ENCODE assay signal across 8 mouse cellular contexts in the genomic region with DNA sequence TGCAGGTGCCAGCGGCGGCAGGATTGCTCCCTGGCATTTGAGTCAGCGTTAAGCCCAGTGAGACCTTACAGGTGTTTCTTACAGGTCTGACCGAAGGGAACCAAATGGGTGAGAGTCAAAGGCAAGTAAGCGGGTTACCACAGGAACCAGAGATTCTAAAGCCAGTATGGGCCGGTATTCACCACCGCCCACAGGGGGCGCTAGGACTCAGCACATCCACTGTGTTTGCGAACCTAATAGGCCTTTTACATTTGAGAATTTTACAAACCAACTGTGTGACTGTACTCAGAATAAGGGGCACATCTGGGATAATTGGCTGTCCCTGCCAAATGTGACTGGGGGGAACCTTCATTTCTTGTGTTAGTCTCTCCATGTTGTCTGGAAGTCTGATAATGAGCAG. TPM values are rescaled to one million over a fixed set of nuclear protein-coding genes. Genes with fewer than 3 reads are reported as not detected.
DNase-seq lines count a peak whose midpoint lies in the region; ATAC-seq and TF ChIP-seq lines count a peak whose summit lies in the region.
"Had no signal": no experiment of that assay in that cellular context is flagged by ENCODE, and none has a peak within 500 bp of the region (broad histone marks: within the 10 kb centered on the region; RNA-seq: fewer than 3 reads in every experiment).

No protein-coding gene starts in this region.

- no peak overlapping the region for H3K4me3 ChIP-seq in kidney, postnatal 0 days (replicated peaks; ENCODE audit: low read depth, low read length)
- H3K4me3 ChIP-seq in embryonic facial prominence, embryonic 14.5 days (ENCODE audit: low read depth, low read length) = no peak overlapping the region
- H3K4me3 ChIP-seq in limb, embryonic 10.5 days = no peak overlapping the region
- H3K4me3 ChIP-seq: neural tube, embryonic 12.5 days had no signal

- 23% methylated on average over 9 of the region's 9 CpGs for WGBS in kidney, postnatal 0 days
- 21% methylated on average over 9 of the region's 9 CpGs for whole genome bisulfite sequencing in embryonic facial prominence, embryonic 14.5 days
- 10% methylated on average over 9 of the region's 9 CpGs for WGBS in limb, embryonic 10.5 days

- peak; percentile 85 for DNase-seq in kidney, postnatal 0 days (ENCODE audit: low spot score)
- DNase-seq in kidney, adult 11 months = no peak
- peak; percentile 80 for DNase-seq in ES-CJ7 (ENCODE audit: low read depth, low spot score)
- DNase-seq in adrenal gland, adult 2 months = peak; percentile 42
- DNase-seq in embryonic facial prominence, embryonic 14.5 days (ENCODE audit: low spot score) = peak; percentile 78
- peak; percentile 77 for DNase-seq in limb, embryonic 10.5 days (ENCODE audit: low spot score)
- peak; percentile 79 for DNase-seq in retina, postnatal 1 day

- no peaks in the 10 kb centered on the region for H3K9me3 ChIP-seq in kidney, postnatal 0 days (replicated peaks; ENCODE audit: low read length)
- no peaks in the 10 kb centered on the region for H3K9me3 ChIP-seq in embryonic facial prominence, embryonic 14.5 days (ENCODE audit: control insufficient read depth, low read length)
- H3K9me3 ChIP-seq in limb, embryonic 10.5 days (replicated peaks) = no peaks in the 10 kb centered on the region
- H3K9me3 ChIP-seq: neural tube, embryonic 12.5 days had no signal

- H3K4me2 ChIP-seq in kidney, postnatal 0 days (ENCODE audit: low read length) = no peak overlapping the region
- H3K4me2 ChIP-seq in embryonic facial prominence, embryonic 14.5 days (ENCODE audit: low read depth, low read length) = no peak overlapping the region
- H3K4me2 ChIP-seq: neural tube, embryonic 12.5 days had no signal

- H3K36me3 ChIP-seq in kidney, postnatal 0 days (ENCODE audit: insufficient read depth, low read length) = 0 out of 2 replicates have a peak, but pooled peaks cover 3% of the 10 kb centered on the region
- peaks cover 15% of the 10 kb centered on the region; the same call in 1 of the 2 replicates for H3K36me3 ChIP-seq in embryonic facial prominence, embryonic 14.5 days (ENCODE audit: control insufficient read depth, insufficient read depth, low read length)
- 0 out of 2 replicates have a peak, but pooled peaks cover 3% of the 10 kb centered on the region for H3K36me3 ChIP-seq in limb, embryonic 10.5 days
- H3K36me3 ChIP-seq: neural tube, embryonic 12.5 days had no signal

- H3K27me3 ChIP-seq in kidney, postnatal 0 days (ENCODE audit: insufficient read depth, low read length) = no peaks in the 10 kb centered on the region
- H3K27me3 ChIP-seq in embryonic facial prominence, embryonic 14.5 days (replicated peaks; ENCODE audit: control insufficient read depth, insufficient read depth, low read length) = no peaks in the 10 kb centered on the region
- H3K27me3 ChIP-seq in limb, embryonic 10.5 days (ENCODE audit: low read depth, poor library complexity, severe bottlenecking) = no peaks in the 10 kb centered on the region
- H3K27me3 ChIP-seq: neural tube, embryonic 12.5 days had no signal

- H3K4me1 ChIP-seq in kidney, postnatal 0 days (replicated peaks; ENCODE audit: insufficient read depth, low read length) = 0 out of 2 replicates have a peak, but pooled peaks cover 4% of the 10 kb centered on the region
- H3K4me1 ChIP-seq in embryonic facial prominence, embryonic 14.5 days (ENCODE audit: control insufficient read depth, insufficient read depth, low read length) = peaks cover 12% of the 10 kb centered on the region
- 0 out of 2 replicates have a peak, but pooled peaks cover 3% of the 10 kb centered on the region for H3K4me1 ChIP-seq in limb, embryonic 10.5 days

- ATAC-seq in kidney, postnatal 0 days (replicated peaks; ENCODE audit: low FRiP score, low read depth) = no peak
- ATAC-seq in embryonic facial prominence, embryonic 14.5 days (ENCODE audit: low read depth) = no peak

- no peak overlapping the region for H3K9ac ChIP-seq in kidney, postnatal 0 days (ENCODE audit: low read depth, low read length)
- no peak overlapping the region for H3K9ac ChIP-seq in embryonic facial prominence, embryonic 14.5 days (ENCODE audit: low read depth, low read length)
- H3K9ac ChIP-seq: neural tube, embryonic 12.5 days had no signal

- TF ChIP-seq CTCF in kidney, postnatal 0 days (IDR thresholded peaks at IDR 0.05; ENCODE audit: low read depth) = peak; percentile 76

- H3K27ac ChIP-seq in kidney, postnatal 0 days = no peak overlapping the region
- H3K27ac ChIP-seq in embryonic facial prominence, embryonic 14.5 days (replicated peaks; ENCODE audit: low read depth, low read length) = no peak overlapping the region
- H3K27ac ChIP-seq in limb, embryonic 10.5 days = no peak overlapping the region
- H3K27ac ChIP-seq: neural tube, embryonic 12.5 days had no signal

RNA-seq across cellular contexts. Expression of a gene that starts 54.1 kb away (rescaled TPM):
- 27.5 and 31.8 TPM in 2 replicates for polyA plus RNA-seq in kidney, postnatal 0 days (2015; fragmentation: Nextera tagmentation; extraction: Ambion mirVana)
- 10 to 100 TPM; 41.5 to 59.1 TPM for total RNA-seq in adrenal gland, adult 2 months (2021)
- polyA plus RNA-seq in adrenal gland, adult 2 months (2012; rRNA removed) = 48.0 and 54.8 TPM in 2 replicates
- polyA plus RNA-seq in embryonic facial prominence, embryonic 14.5 days (2014; fragmentation: Nextera tagmentation; extraction: Ambion mirVana) = 21.6 and 22.5 TPM in 2 replicates
- 10.7 and 16.0 TPM in 2 replicates for polyA plus RNA-seq in limb, embryonic 10.5 days (2016; fragmentation: Nextera tagmentation; extraction: Ambion mirVana)

RNA-seq across cellular contexts. Expression of a gene that starts 59.2 kb away (rescaled TPM):
- 43.0 and 45.4 TPM in 2 replicates for polyA plus RNA-seq in kidney, postnatal 0 days (2015; fragmentation: Nextera tagmentation; extraction: Ambion mirVana)
- 100 to 1,000 TPM in 1 of 2 experiments, 10 to 100 TPM in 1; 99.9 to 107 TPM for total RNA-seq in adrenal gland, adult 2 months (2021)
- 64.8 and 71.5 TPM in 2 replicates for polyA plus RNA-seq in adrenal gland, adult 2 months (2012; rRNA removed)
- 34.3 and 35.4 TPM in 2 replicates for polyA plus RNA-seq in embryonic facial prominence, embryonic 14.5 days (2014; fragmentation: Nextera tagmentation; extraction: Ambion mirVana)
- polyA plus RNA-seq in limb, embryonic 10.5 days (2016; fragmentation: Nextera tagmentation; extraction: Ambion mirVana) = 52.6 and 58.1 TPM in 2 replicates
